Mouse (Mus musculus) hindbrain, embryonic 12.5 days (tissue): ENCODE data around the gene Zfp710. TPM values are rescaled to one million over a fixed set of nuclear protein-coding genes. Genes with fewer than 3 reads are reported as not detected.

ENCODE experiments used
- polyA plus RNA-seq: library from polyadenylated mRNA; unstranded; fragments of >200 nt; fragmentation: Nextera tagmentation; extraction: Ambion mirVana; gene quantifications from 2 replicates; pipeline ENCODE4 v1.2.1, GENCODE M21; 2016

Zfp710 gene
- polyA plus RNA-seq, 1 experiment from 2014 or later = 26.0 TPM

Other genes starting within 250 kb of the Zfp710 start
- 0.17 TPM in 1 of 2 replicates, not detected in the other for gene Mesp1, start 231.0 kb upstream of the Zfp710 start, polyA plus RNA-seq
- gene Mesp2, start 214.1 kb upstream of the Zfp710 start, polyA plus RNA-seq = 0.42 and 0.56 TPM in 2 replicates
- 3.5 and 4.6 TPM in 2 replicates for gene Anpep, start 163.8 kb upstream of the Zfp710 start, polyA plus RNA-seq
- gene Ap3s2, start 104.2 kb upstream of the Zfp710 start, polyA plus RNA-seq = 48.7 and 56.7 TPM in 2 replicates
- 19.8 and 20.3 TPM in 2 replicates for gene Arpin, start 89.5 kb upstream of the Zfp710 start, polyA plus RNA-seq
- 322 and 326 TPM in 2 replicates for gene Idh2, start 90.6 kb downstream of the Zfp710 start, polyA plus RNA-seq
- 20.9 and 21.1 TPM in 2 replicates for gene Sema4b, start 162.0 kb downstream of the Zfp710 start, polyA plus RNA-seq
- gene Cib1, start 208.0 kb downstream of the Zfp710 start, polyA plus RNA-seq = 37.5 and 40.5 TPM in 2 replicates
- 4.6 and 4.9 TPM in 2 replicates for gene Gdpgp1, start 208.1 kb downstream of the Zfp710 start, polyA plus RNA-seq
- gene Ttll13, start 221.6 kb downstream of the Zfp710 start, polyA plus RNA-seq = 2.0 and 2.7 TPM in 2 replicates
- 55.0 and 55.1 TPM in 2 replicates for gene Ngrn, start 236.4 kb downstream of the Zfp710 start, polyA plus RNA-seq
- 21.1 and 22.9 TPM in 2 replicates for gene Vps33b, start 244.8 kb downstream of the Zfp710 start, polyA plus RNA-seq